Mouse (Mus musculus): Measurements from ENCODE around the gene Mylk. TPM values are rescaled to one million over a fixed set of nuclear protein-coding genes. Genes with fewer than 3 reads are reported as not detected.

The Mylk gene
- polyA plus RNA-seq, 1 experiment from 2014 or later: 7.9 TPM

DNA sequence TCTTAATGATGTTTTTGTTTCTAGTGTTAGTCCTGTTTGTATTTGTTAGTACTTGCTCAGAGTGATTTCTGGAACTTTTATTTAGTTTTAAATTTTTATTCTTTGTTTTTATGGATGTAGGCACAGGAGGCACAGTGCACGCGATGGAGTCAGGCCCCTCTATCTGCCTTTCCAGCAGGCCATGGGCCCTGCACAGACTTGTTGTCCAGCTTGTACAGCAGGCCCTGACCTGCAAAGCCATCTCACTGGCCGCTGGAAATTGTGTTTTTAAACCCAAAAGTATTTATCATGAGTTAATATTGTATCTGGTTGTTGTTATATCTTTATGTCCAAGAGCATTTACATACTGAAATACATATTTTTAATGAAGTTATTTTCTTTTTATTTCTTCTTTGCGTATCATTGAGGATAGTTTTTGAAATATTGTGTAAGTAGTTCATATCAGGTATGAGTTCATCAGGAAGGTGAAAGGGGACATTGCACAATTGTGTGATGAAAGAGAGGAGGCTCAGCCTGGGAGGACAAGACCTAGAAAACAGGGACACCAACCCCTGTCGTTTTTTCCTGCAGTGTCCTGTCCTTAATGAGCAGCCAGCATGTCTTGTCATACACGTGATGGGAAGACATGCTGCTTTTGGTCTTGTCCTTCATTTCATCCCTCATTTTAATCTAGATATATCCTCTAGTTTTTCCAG is 301.2 kb downstream of the Mylk start:
- Histone ChIP-seq H3K27me3 (0 out of 2 replicates have a peak, but pooled peaks cover 5% of the 10 kb centered on the region), H3K4me3 (no peak overlapping the region), H3K4me2 (replicated peaks) (no peak overlapping the region), H3K9me3 (no peaks in the 10 kb centered on the region), H3K9ac (replicated peaks) (no peak overlapping the region), H3K4me1 (peaks cover 9% of the 10 kb centered on the region; the same call in 1 of the 2 replicates), H3K36me3 (0 out of 2 replicates have a peak, but pooled peaks cover 3% of the 10 kb centered on the region), H3K27ac (replicated peaks) (no peak overlapping the region)
- 86% methylated on average over 6 of the region's 6 CpGs for whole genome bisulfite sequencing
- ATAC-seq (ENCODE audit: low FRiP score, low read depth): no peak

DNA sequence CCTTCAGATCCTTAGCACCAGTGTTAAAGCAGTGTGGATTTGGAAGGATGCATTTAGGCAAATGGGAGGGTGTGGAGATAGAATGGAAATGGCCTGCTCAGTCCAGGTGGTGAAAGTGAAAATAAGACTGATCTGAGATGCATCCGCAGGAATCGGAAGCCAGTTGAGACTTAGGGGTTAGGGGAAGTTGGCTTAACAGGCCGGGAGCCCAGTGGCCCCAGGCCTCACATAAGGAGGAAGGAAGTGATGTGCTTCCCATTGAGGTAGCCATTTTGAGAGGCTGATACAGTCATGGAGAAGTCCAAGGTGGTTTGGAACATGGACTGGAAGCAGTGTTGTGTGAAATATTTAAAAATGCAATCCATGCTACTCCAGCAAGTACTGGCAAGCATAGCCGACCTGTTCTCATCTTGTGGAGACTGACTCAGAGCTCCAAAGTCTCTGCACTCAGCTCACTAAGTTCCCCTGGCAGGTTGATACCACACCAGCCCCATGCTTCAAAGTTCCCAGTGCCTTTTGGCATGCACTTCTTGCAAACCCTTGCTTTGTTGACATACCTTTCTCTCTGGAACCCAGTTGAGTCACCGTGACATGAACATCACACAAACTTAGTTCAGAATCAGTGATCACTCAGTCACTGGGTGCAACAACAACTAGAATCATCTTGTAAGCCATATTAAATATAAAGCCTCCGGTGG is 302.4 kb downstream of the Mylk start:
- Histone ChIP-seq H3K4me1 (peaks cover 9% of the 10 kb centered on the region; the same call in 1 of the 2 replicates), H3K27ac (replicated peaks) (no peak overlapping the region; the same call in 1 of the 2 replicates), H3K4me3 (no peak overlapping the region), H3K9ac (replicated peaks) (no peak overlapping the region), H3K9me3 (no peaks in the 10 kb centered on the region), H3K4me2 (replicated peaks) (no peak overlapping the region), H3K36me3 (0 out of 2 replicates have a peak, but pooled peaks cover 3% of the 10 kb centered on the region), H3K27me3 (0 out of 2 replicates have a peak, but pooled peaks cover 7% of the 10 kb centered on the region)
- no peak for ATAC-seq (ENCODE audit: low FRiP score, low read depth)
- WGBS: 88% methylated on average over 6 of the region's 6 CpGs

DNA sequence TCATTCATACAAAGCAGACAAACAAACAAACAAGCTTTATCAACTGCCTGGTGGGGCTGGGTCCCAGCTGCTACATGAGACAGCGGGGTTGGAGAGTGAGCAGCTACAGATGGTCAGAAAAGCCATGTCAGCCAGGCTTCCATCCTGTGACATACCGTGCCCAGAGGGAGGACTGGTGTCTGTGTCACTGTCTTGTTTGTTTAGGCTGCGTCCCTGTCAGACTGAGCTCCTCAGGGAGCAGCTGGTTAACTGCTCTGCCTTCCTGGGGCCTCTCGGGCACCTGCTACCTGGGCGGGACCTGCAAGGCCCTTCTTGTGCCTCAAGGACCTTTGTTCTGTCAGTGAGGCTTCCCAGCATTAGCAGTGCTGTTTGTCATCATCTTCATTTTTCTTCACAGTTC is 306.1 kb downstream of the Mylk start:
- Histone ChIP-seq H3K9me3 (no peaks in the 10 kb centered on the region), H3K4me2 (replicated peaks) (no peak overlapping the region), H3K4me1 (peaks cover 7% of the 10 kb centered on the region; the same call in 1 of the 2 replicates), H3K27me3 (0 out of 2 replicates have a peak, but pooled peaks cover 12% of the 10 kb centered on the region), H3K36me3 (0 out of 2 replicates have a peak, but pooled peaks cover 3% of the 10 kb centered on the region), H3K9ac (replicated peaks) (no peak overlapping the region), H3K27ac (replicated peaks) (peak overlapping the region; percentile 35; the same call in 1 of the 2 replicates), H3K4me3 (no peak overlapping the region)
- WGBS: 51% methylated on average over 5 of the region's 5 CpGs
- ATAC-seq (ENCODE audit: low FRiP score, low read depth): 0 out of 2 replicates have a peak, but pooled peaks have one; percentile 34

Other genes starting within 250 kb of the Mylk start
- 28.9 and 31.9 TPM in 2 replicates for gene Kalrn, start 171.7 kb upstream of the Mylk start, polyA plus RNA-seq (2016; fragmentation: Nextera tagmentation; extraction: Ambion mirVana)
- gene Ropn1, start 95.3 kb upstream of the Mylk start, polyA plus RNA-seq (2016; fragmentation: Nextera tagmentation; extraction: Ambion mirVana): not detected in 2 replicates
- gene Ccdc14, start 54.6 kb upstream of the Mylk start, polyA plus RNA-seq (2016; fragmentation: Nextera tagmentation; extraction: Ambion mirVana): 8.9 and 10.1 TPM in 2 replicates

Data from midbrain, embryonic 12.5 days (tissue).